Mouse (Mus musculus) heart, embryonic 11.5 days (tissue): ENCODE data around the gene Ranbp1. TPM values are rescaled to one million over a fixed set of nuclear protein-coding genes. Genes with fewer than 3 reads are reported as not detected.

Source experiments
- ATAC-seq: fragments of 200-750 bp; cut with Nextera tagmentation; replicated peaks from 2 replicates; pipeline ENCODE4 v1.8.0; 2017; ENCODE audit warnings: moderate library complexity; ENCODE audit not compliant: insufficient number of reproducible peaks, low FRiP score, low TSS enrichment
- H3K27ac ChIP-seq: fragments of 300-500 bp; sonication (generic); 2 replicates; pipeline ENCODE4 v1.5.1; 2014; ENCODE audit warnings: mild to moderate bottlenecking, low read depth, low read length
- H3K27me3 ChIP-seq: fragments of 300-500 bp; sonication (generic); 2 replicates; pipeline ENCODE4 v1.6.1; 2014; ENCODE audit warnings: mild to moderate bottlenecking, low read length, mixed read lengths; ENCODE audit not compliant: control insufficient read depth, insufficient read depth
- H3K36me3 ChIP-seq: fragments of 300-500 bp; sonication (generic); 2 replicates; pipeline ENCODE4 v1.6.1; 2014; ENCODE audit warnings: mild to moderate bottlenecking, low read length, moderate library complexity, mixed read lengths; ENCODE audit not compliant: control insufficient read depth, insufficient read depth
- H3K4me1 ChIP-seq: fragments of 300-500 bp; sonication (generic); 2 replicates; pipeline ENCODE4 v1.6.1; 2014; ENCODE audit warnings: low read length; ENCODE audit not compliant: control insufficient read depth, insufficient read depth
- H3K4me2 ChIP-seq: fragments of 300-500 bp; sonication (generic); 2 replicates; pipeline ENCODE4 v1.6.1; 2014; ENCODE audit warnings: mild to moderate bottlenecking, moderate library complexity
- H3K4me3 ChIP-seq: fragments of 300-500 bp; sonication (generic); 2 replicates; pipeline ENCODE4 v1.5.1; 2014; ENCODE audit warnings: low read depth, low read length
- H3K9ac ChIP-seq: fragments of 300-500 bp; sonication (generic); 2 replicates; pipeline ENCODE4 v1.6.1; 2014; ENCODE audit warnings: mild to moderate bottlenecking, low read depth, low read length, moderate library complexity
- H3K9me3 ChIP-seq: fragments of 300-500 bp; sonication (generic); replicated peaks from 2 replicates; pipeline ENCODE4 v1.6.1; 2016; ENCODE audit warnings: low read length; ENCODE audit not compliant: control insufficient read depth
- WGBS: fragments of 180-500 bp; shearing (Covaris S2); extraction: QIAGEN DNeasy Blood & Tissue Kit; methylation state at CpG from one replicate; pipeline ENCODE4 v1.1.7; 2014; ENCODE audit not compliant: insufficient replicate concordance; 5-methylcytosine and 5-hydroxymethylcytosine counted together
- polyA plus RNA-seq: library from polyadenylated mRNA; unstranded; fragments of >200 nt; fragmentation: Nextera tagmentation; extraction: Ambion mirVana; gene quantifications from 2 replicates; pipeline ENCODE4 v1.2.1, GENCODE M21; 2014

Ranbp1 gene
- polyA plus RNA-seq, 1 experiment from 2014 or later, result 656 TPM

DNA sequence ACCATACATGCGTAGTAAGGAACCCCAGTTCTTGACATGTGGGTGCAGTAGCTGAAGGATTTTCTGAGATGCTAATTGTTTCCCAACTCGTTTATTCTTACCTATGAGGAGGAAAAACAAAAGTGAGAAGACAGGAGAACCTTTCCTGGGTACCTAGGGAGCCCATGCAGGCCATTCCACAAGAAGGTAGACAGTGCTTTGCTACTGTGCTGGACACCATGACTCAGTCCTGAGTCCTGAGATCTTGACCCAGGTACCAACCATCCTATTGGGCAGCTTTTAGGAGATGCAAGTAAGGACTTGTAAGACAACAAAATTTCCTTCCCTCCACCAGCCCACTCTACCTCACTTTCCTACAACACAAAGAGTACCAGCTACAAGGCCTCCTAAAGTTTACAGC, 9.7 kb upstream of the Ranbp1 start, which contains the start of gene Gm49776:
Gene Gm49776, minus strand, starts transcription at position 101 of the 400 bp plus-strand sequence.
- Histone ChIP-seq H3K27me3 (no peaks in the 10 kb centered on the region), H3K4me3 (no peak within 1 kb of the TSS), H3K4me1 (no peaks in the 10 kb centered on the region), H3K36me3 (peaks cover 70% of the 10 kb centered on the region), H3K9ac (no peak within 1 kb of the TSS), H3K9me3 (no peaks in the 10 kb centered on the region), H3K27ac (no peak within 1 kb of the TSS), H3K4me2 (no peak within 1 kb of the TSS)
- WGBS, result 92% methylated on average over 2 of the region's 2 CpGs
- ATAC-seq, result no peak

GRCm38 (mm10) chr16:18253866-18254265, 5.3 kb upstream of the Ranbp1 start:
- Histone ChIP-seq H3K27ac (no peak overlapping the region), H3K36me3 (peaks cover 53% of the 10 kb centered on the region), H3K9me3 (no peaks in the 10 kb centered on the region), H3K4me2 (no peak overlapping the region), H3K4me3 (no peak overlapping the region), H3K4me1 (peaks cover 19% of the 10 kb centered on the region), H3K27me3 (no peaks in the 10 kb centered on the region), H3K9ac (no peak overlapping the region)
- 84% methylated on average over 1 of the region's 1 CpGs for WGBS
- no peak for ATAC-seq

DNA sequence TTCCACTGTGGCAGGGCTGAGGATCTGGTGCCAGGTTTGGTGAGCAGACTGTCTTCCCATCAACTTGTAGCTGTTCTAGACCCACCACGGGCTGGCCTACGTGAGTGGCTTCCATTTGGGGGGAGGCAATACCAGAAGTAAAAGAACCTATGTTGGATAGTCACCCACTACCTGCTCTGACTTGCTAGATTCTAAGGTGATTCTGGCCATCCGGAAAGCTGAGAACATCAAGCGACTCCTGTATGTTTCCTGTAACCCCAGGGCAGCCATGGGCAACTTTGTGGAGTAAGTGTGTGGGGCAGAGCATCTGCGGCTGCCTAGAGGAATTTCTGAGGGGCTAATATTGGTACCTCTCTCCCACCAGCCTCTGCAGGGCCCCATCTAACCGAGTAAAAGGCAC, 4.2 kb upstream of the Ranbp1 start:
- 84% methylated on average over 6 of the region's 6 CpGs for WGBS
- Histone ChIP-seq H3K9me3 (no peaks in the 10 kb centered on the region), H3K27me3 (no peaks in the 10 kb centered on the region), H3K4me1 (peaks cover 19% of the 10 kb centered on the region), H3K9ac (no peak overlapping the region), H3K36me3 (peaks cover 45% of the 10 kb centered on the region), H3K27ac (no peak overlapping the region), H3K4me3 (no peak overlapping the region), H3K4me2 (no peak overlapping the region)
- ATAC-seq, result no peak

DNA sequence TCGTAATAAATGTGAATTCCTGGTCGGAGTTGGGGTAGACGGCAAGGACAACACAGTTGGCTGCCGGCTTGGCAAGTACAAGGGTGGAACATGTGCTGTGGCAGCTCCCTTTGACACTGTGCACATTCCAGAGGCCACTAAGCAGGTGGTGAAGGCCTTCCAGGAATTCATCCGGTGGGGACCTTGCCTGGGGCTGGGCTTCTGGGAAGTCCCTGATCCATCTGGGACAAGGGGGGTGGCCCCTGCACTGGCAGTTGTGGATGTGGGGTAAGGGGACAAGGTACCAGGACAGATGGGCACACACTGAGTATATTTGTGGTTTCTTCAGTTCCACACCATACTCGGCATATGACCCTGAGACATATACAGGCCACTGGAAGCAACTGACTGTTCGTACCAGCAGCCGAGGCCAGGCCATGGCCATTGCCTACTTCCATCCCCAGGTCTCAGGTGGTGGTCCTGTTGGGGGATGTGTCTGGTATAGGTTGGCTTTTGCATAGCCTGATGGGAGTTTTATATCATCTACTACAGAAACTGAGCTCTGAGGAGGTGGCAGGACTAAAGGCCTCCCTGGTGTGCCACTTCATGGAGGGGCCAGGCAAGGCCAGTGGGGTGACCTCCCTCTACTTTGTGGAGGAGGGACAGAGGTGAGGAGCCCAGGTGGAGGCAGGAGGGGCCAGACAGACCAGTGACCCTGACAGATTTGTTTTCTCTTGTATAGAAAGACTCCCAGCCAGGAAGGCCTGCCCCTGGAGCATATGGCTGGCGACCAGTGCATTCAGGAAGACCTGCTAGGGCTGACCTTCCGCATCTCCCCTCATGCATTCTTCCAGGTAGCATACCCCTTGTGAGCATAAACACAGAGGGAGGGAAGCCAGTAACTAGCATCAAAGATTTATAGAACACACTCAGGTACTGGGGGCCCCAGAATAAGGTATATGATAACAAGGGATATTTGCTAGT, 2.6 kb upstream of the Ranbp1 start:
- H3K4me2 ChIP-seq, result no peak overlapping the region; the same call in 1 of the 2 replicates
- H3K27ac ChIP-seq, result peak overlapping the region; percentile 3; the same call in 1 of the 2 replicates
- ATAC-seq, result no peak
- H3K4me3 ChIP-seq, result no peak overlapping the region
- no peaks in the 10 kb centered on the region for H3K9me3 ChIP-seq
- H3K4me1 ChIP-seq, result peaks cover 24% of the 10 kb centered on the region
- 74% methylated on average over 10 of the region's 10 CpGs for WGBS
- H3K9ac ChIP-seq, result no peak overlapping the region
- no peaks in the 10 kb centered on the region for H3K27me3 ChIP-seq
- H3K36me3 ChIP-seq, result peaks cover 33% of the 10 kb centered on the region

DNA sequence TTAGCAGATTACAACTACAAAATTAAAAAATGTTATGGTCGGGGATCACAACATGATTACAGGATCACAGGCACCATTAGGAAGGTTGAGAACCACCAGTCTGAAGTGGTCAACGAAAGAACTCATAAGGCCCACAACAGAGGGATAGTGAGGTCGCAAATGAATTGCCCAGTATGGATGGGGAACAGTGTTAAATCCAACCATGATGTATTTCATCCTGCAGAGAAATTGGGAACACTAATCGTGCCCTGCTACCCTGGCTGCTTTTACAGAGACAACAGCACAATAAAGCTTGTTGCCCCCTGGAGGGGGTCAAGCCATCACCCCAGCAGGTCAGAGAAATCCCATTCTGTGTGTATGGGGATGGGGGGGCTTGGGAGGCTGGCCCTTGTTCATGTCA, 1.7 kb upstream of the Ranbp1 start:
- H3K4me3 ChIP-seq, result peak overlapping the region; percentile 96
- no peaks in the 10 kb centered on the region for H3K27me3 ChIP-seq
- H3K9me3 ChIP-seq, result no peaks in the 10 kb centered on the region
- no peak for ATAC-seq
- H3K36me3 ChIP-seq, result peaks cover 37% of the 10 kb centered on the region
- peaks cover 24% of the 10 kb centered on the region for H3K4me1 ChIP-seq
- WGBS, result 61% methylated on average over 4 of the region's 4 CpGs
- peak overlapping the region; percentile 91 for H3K4me2 ChIP-seq
- H3K9ac ChIP-seq, result peak overlapping the region; percentile 97
- no peak overlapping the region for H3K27ac ChIP-seq

- Histone ChIP-seq H3K9me3 (no peaks in the 10 kb centered on the region), H3K4me3 (peak overlapping the region; percentile 96), H3K4me1 (peaks cover 24% of the 10 kb centered on the region), H3K9ac (peak overlapping the region; percentile 97), H3K36me3 (peaks cover 42% of the 10 kb centered on the region), H3K4me2 (peak overlapping the region; percentile 91), H3K27ac (peak overlapping the region; percentile 92), H3K27me3 (no peaks in the 10 kb centered on the region)
- WGBS, result 3% methylated on average over 27 of the region's 27 CpGs
- ATAC-seq, result peak; percentile 11; the same call in 1 of the 2 replicates
These were observed 934 bp upstream of the Ranbp1 start for GRCm38 (mm10) chr16:18249364-18249967.

DNA sequence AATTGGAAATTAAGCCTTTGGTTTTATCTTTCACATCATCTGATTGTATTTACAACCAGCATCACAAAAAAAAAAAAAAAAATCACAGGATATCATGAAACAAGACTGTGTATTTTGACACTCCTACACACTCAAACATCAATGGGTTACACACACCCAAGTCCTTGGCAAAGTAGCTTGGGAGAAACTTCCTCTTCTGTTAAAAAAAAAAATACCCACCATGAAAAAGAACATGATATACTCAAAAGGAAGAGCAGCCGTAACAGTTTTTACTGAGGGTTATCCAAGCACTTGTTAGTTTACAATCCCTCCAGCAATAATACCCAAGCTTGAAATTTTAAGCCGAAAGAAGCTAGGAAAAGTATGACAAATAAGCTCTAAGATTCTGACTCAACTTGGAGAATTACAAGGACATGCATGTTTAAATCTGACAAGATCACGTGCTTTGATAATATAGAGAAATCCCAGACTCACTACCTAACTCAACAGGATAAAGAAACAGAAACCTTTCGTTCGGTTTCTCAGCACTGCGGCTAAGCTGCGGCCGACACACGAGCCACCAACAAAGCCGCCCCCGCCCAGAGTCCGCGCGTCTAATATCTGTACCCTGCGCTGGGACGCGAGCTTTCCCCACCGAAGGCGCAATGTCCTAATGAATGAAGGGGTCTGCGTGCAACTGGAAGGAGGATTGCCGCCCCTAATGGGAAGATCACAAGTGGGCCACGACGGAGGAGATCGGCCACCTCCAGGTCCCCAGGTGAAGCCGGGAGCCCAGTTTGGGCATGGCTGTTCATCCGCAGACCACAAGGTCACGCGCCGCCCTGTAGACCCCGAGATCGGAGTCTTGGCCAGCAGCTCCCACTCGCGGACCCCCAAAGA, 772 bp downstream of the Ranbp1 start:
- H3K4me3 ChIP-seq, result peak overlapping the region; percentile 96
- WGBS, result under 1% methylated on average over 33 of the region's 33 CpGs
- peak overlapping the region; percentile 91 for H3K4me2 ChIP-seq
- H3K27me3 ChIP-seq, result no peaks in the 10 kb centered on the region
- no peaks in the 10 kb centered on the region for H3K9me3 ChIP-seq
- H3K9ac ChIP-seq, result peak overlapping the region; percentile 97
- peaks cover 24% of the 10 kb centered on the region for H3K4me1 ChIP-seq
- H3K27ac ChIP-seq, result peak overlapping the region; percentile 93
- H3K36me3 ChIP-seq, result peaks cover 44% of the 10 kb centered on the region
- no peak for ATAC-seq

DNA sequence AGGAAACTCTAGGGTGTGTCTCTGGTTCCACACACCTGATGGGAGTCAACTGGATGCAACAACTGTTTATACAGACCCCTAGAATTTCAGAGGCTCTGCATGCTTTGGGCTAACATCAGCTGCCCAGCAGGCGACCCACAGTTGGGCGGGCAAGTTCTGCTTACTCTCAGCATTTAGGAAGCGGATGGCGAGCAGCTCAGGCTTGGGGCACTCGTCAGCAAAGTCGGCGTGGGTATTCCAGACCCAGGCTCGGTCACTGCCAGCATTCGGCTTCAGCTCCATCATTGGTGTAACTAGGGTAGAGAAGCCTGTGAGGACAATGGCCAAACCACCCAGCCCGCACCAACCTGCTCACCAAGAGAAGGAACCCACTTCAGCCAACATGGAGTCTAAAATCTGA, 7.0 kb downstream of the Ranbp1 start:
- ATAC-seq, result no peak
- Histone ChIP-seq H3K27ac (no peak overlapping the region), H3K4me1 (peaks cover 2% of the 10 kb centered on the region), H3K4me2 (no peak overlapping the region), H3K9ac (no peak overlapping the region), H3K4me3 (no peak overlapping the region), H3K27me3 (no peaks in the 10 kb centered on the region), H3K36me3 (peaks cover 60% of the 10 kb centered on the region), H3K9me3 (no peaks in the 10 kb centered on the region)
- 88% methylated on average over 10 of the region's 10 CpGs for WGBS
